Mouse (Mus musculus): ENCODE results near the gene Notch3. TPM values are rescaled to one million over a fixed set of nuclear protein-coding genes. Genes with fewer than 3 reads are reported as not detected.
A peak's percentile ranks its signal among the peaks of the same experiment; 100 is the strongest.
"Not testable (repeated sequence)": the region's sequence is repeated elsewhere in the genome, so short reads cannot be mapped to it uniquely, and the experiment has no call there.

Notch3 gene
- polyA plus RNA-seq, 1 experiment from 2014 or later = 12.6 TPM

DNA sequence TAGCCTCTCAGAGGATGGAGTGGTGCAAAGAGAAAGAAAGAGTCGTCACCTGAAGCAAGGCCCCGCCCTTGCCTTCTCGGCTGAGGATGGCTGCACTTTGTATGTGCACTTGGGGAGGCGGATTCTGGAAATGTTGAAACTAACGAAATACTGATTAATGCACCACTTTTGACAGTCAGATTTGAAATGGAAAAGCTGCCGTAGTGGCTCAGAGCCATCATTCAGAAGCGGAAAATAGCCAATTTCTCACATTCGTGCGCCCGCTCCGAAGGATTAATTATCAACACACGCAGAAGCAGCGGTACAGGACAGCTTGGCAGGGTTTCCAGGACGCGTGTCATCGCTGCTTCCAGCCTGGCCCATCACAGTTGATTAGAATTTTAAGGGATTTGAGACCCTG lies 47.5 kb downstream of the Notch3 start:
- no peak for DNase-seq (ENCODE audit: low spot score)

GRCm38 (mm10) chr17:32118484-32118883 lies 48.2 kb downstream of the Notch3 start:
- no peak for DNase-seq (ENCODE audit: low spot score)

DNA sequence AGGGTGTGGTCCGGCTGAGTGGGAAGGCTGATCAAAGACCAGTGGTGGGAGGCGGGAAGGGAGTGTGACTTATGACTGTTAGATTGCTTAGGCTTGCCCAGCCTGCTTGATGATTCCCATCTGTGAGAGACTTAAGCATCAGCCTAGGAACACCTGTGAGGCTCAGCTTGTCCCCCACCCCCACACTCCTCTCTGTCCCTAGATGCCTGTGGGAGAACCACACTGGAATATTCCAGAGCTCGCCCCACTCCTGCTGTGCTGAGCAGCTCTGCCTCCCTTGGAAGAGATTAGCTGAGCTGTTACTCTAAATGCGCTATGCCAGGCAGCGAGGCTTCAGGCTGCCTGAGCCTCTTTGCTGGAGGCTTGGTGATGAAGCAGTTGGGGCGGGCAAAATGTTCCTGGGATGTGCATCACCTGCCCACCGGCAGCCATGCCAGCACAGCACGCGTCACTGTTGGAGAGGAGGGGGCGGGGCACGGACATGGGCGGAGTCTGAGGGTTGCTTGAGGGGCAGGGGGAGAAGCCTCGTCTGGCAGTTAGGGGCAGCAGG lies 48.7 kb downstream of the Notch3 start:
- peak; percentile 46 for DNase-seq (ENCODE audit: low spot score)

GRCm38 (mm10) chr17:32117287-32117871 lies 49.3 kb downstream of the Notch3 start:
- DNase-seq (ENCODE audit: low spot score) = no peak

GRCm38 (mm10) chr17:32116586-32117286 lies 49.9 kb downstream of the Notch3 start:
- no peak for DNase-seq (ENCODE audit: low spot score)

DNA sequence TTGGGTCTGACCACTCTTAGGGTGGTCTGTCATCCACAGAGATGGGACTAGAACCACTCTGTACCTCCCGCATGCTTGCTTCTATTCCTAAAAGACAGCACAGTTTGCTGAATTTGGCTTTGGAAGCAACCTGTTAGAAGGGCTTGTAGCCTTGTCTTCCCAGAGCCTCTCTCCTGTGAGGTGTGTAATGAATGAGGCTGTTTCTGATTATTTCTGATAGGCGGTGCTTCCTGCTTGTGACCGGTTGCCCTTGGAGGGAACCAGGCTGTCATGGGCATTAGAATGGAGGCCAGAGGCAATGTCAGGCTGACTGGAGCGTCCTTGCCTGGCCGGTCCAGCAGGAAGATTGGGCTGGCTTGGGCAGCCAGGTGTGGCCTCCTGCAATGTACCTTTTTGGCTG lies 52.2 kb downstream of the Notch3 start:
- not testable (repeated sequence) for DNase-seq (ENCODE audit: low spot score)

DNA sequence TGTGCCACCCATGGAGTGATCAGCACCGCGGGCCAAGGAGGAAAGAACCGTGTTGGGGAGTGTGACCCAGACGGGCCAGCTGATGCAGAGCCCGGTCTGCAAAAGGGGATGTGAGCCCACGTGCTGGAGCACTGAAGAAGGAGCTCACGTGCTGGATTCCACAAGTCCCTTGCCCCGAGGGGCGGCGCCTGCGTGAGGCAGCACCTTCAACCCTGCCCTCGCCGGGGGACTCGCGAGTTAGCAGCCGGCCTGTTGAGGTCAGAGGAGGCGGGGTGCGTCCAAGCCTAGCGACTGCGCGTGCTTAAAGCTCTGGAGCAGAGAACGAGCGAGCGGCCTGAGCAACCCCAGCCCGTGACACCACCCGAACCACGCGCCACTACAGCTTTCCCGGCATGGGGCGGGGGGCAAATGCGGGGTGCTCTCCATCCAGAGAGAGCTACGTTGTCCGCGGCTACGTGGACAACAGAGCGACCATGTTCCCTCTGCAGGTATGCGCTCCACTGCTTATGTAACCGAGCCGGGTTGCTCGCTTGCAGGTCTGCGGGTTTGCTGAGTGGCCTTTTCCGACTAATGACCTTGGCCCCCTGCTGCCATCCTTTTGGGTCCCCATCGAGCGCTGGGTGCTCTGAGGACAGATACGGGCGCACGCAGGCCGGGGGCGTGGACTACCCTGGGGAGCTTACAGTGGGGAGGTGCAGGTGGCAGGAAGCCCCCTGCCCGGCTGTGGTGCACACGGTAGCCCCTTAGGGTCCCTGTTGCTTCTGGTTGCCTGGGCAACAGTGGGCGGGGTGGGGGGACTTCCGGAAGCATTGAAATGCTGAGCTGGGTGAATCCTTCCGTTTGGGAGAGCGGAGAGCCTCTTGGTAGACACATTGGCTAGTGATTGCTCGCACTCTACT lies 52.9 kb downstream of the Notch3 start:
- DNase-seq (ENCODE audit: low spot score) = peak; percentile 85

DNA sequence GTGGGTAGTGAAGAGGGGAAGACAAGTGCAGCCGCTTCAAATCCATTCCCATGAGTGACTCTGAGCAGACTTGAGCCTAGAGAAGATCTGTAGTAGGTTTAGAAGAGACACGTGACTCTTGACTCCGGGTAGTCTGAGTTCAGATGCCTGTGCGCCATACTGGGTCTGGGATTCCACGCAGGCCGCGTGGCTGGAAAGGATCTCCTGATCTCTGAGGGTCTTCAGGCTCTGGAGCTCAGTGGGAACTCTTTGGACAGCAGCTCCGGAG lies 53.5 kb downstream of the Notch3 start:
- DNase-seq (ENCODE audit: low spot score) = no peak

- no peak for DNase-seq (ENCODE audit: low spot score)
Observed at GRCm38 (mm10) chr17:32112434-32113254, 54.0 kb downstream of the Notch3 start.

GRCm38 (mm10) chr17:32110980-32111780 lies 55.5 kb downstream of the Notch3 start:
- DNase-seq (ENCODE audit: low spot score) = no peak

- DNase-seq (ENCODE audit: low spot score) = no peak
Observed at GRCm38 (mm10) chr17:32110424-32110823, 56.2 kb downstream of the Notch3 start.

GRCm38 (mm10) chr17:32109201-32109940 lies 57.3 kb downstream of the Notch3 start:
- no peak for DNase-seq (ENCODE audit: low spot score)

GRCm38 (mm10) chr17:32108320-32109011 lies 58.2 kb downstream of the Notch3 start:
- DNase-seq (ENCODE audit: low spot score) = not testable (repeated sequence)

GRCm38 (mm10) chr17:32107877-32108276 lies 58.8 kb downstream of the Notch3 start:
- no peak for DNase-seq (ENCODE audit: low spot score)

GRCm38 (mm10) chr17:32106358-32106757 lies 60.3 kb downstream of the Notch3 start:
- DNase-seq (ENCODE audit: low spot score) = no peak

DNA sequence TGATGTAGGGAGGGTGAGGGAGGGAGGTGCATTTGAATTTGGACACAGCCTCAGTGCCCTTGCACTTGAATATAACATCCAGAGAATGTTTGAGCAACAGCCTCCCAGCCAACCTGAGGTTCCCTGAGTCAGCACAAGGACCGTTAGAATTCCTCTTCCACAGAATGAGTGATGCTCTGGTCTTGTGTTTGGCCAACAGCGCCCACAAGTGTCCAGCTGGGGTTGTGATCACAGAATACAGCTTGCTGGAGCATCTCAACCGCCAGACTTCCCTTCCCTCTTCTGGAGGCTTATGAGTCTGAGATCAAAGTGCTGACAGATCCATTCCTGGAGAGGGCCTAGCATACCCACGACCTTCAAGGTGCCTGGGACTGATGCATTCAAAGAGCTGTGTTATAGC lies 63.6 kb downstream of the Notch3 start:
- no peak for DNase-seq (ENCODE audit: low spot score)

DNA sequence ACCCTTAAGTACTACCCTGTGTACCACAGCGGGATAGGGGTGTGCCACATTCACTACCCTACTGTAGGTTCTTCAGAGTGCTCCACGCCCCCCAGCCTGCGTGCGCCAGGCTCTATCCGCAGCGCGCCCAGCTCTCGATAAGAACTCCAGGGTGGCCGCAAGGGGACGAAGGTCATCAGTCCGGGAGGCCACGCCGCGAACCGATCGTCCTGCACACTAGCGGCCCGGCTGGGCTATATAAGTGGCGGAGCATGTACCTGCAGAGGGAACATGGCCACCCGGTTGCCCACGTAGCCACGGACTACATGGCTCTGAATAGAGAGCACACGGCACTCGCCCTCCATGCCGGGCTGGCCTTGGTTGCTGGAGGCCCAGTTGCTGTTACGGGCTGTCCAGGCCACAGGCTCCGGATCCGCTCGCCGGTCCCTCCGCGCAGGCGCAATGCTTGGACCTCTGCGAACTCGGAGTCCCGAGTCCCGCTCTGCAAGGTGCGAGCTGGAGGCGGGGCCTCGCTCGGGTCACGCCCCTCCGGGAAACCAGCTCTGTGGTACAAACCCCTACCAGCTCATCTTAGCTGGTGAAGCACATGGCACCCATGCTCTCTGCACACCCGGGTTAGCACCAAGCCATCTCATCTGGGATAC lies 66.6 kb downstream of the Notch3 start:
- DNase-seq (ENCODE audit: low spot score) = peak; percentile 79

DNA sequence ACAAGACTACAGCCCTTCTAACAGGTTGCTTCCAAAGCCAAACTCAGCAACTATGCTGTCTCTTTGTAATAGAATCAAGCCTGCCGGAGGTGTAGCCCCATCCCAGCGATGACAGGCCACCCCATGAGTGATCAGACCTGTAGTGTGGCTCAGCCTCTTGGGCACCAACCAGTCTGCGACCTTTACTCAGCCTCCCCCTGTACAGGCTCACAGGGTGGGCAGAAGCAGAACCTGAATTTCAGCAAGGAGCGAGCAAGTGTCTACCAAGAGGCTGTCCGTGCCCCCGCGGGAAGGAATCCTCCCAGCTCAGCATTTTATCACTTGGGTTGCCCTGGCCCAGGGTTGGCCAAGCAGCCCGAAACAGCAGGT lies 67.1 kb downstream of the Notch3 start:
- no peak for DNase-seq (ENCODE audit: low spot score)

DNA sequence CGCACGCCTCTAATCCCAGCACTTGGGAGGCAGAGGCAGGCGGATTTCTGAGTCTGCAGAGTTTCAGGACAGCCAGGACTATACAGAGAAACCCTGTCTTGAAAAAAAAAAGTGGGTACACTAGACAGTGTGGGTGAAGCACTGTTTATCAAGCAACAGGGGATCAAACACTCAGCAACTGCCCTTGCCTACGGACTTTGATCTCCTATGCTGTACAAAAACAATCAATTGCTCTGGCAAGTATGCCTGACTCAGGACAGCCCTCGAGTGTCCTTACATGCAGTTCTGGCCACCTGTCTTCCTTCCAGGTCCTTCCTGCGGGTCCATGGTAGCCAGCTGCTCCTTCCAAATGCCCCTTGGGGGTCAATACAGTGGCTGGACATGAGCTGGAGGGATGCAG lies 67.7 kb downstream of the Notch3 start:
- DNase-seq (ENCODE audit: low spot score) = not testable (repeated sequence)
